Mouse (Mus musculus): ENCODE data around the gene Ace3.

Ace3 gene

GRCm38 (mm10) chr11:106044349-106044748, 49.9 kb downstream of the Ace3 start:
- DNase-seq (ENCODE audit: low spot score in 2 of 2), result no peak

- DNase-seq (ENCODE audit: low spot score in 2 of 2), result no peak
Observed at GRCm38 (mm10) chr11:106045256-106045655, 50.8 kb downstream of the Ace3 start.

GRCm38 (mm10) chr11:106045780-106046179, 51.3 kb downstream of the Ace3 start:
- DNase-seq (ENCODE audit: low spot score in 2 of 2), result no peak

- no peak for DNase-seq (ENCODE audit: low spot score in 2 of 2)
Observed at GRCm38 (mm10) chr11:106046584-106046983, 52.1 kb downstream of the Ace3 start.

GRCm38 (mm10) chr11:106053921-106054320, 59.4 kb downstream of the Ace3 start:
- DNase-seq (ENCODE audit: low spot score in 2 of 2), result no peak

- no peak for DNase-seq (ENCODE audit: low spot score in 2 of 2)
Observed at GRCm38 (mm10) chr11:106054600-106054999, 60.1 kb downstream of the Ace3 start.
